Mouse (Mus musculus): ENCODE measurements around the gene Slc25a24.

- TF ChIP-seq CTCF (IDR thresholded peaks at IDR 0.05) (no peak), POLR2A (IDR thresholded peaks at IDR 0.05; ENCODE audit: insufficient read depth, low read depth, low read length) (no peak)
These were observed 33.1 kb downstream of the Slc25a24 start for GRCm38 (mm10) chr3:109155926-109156669.

All from heart, adult 2 months (tissue).